Mouse (Mus musculus) ES-E14 (cell line): ENCODE measurements at regions not wholly inside any gene's neighbourhood (a gene's known extent, or its start where the extent isn't known, plus 50 kb on each side); places are given as distances from the start of the nearest gene placed in this dataset.

Source experiments
- MAFK ChIP-seq: IDR thresholded peaks from 2 replicates; pipeline ENCODE4 v1.6.1; 2014; ENCODE audit warnings: mild to moderate bottlenecking, low read depth, low read length, inconsistent platforms; ENCODE audit not compliant: insufficient read depth
- ZNF384 ChIP-seq: IDR thresholded peaks from 2 replicates; pipeline ENCODE4 v1.6.1; 2012; ENCODE audit warnings: low read depth, low read length, inconsistent platforms

- TF ChIP-seq ZNF384 (no peak), MAFK (no peak)
Measured at GRCm38 (mm10) chr6:25087167-25087566, 131.1 kb upstream of the Tmem229a start.
